Mouse (Mus musculus): ENCODE results near the gene Ctnnal1. TPM values are rescaled to one million over a fixed set of nuclear protein-coding genes. Genes with fewer than 3 reads are reported as not detected.

The Ctnnal1 gene
- total RNA-seq, 1 experiment: 62.0 TPM

- in situ Hi-C loops (cut with MboI; ENCODE audit: low sequenced_read_pairs in 2 of 2, unreplicated experiment in 2 of 2): no loop called here
- DNase-seq (ENCODE audit: low read depth, low spot score): no peak
- Histone ChIP-seq H3K4me1 (ENCODE audit: control insufficient read depth in 2 of 2, insufficient read depth in 2 of 2, low read length in 2 of 2, poor library complexity in 1 of 2) (no peaks in the 10 kb centered on the region), H3K36me3 (ENCODE audit: control insufficient read depth, insufficient read depth, low read length, poor library complexity, severe bottlenecking) (peaks cover 61% of the 10 kb centered on the region), H3K9me3 (ENCODE audit: control insufficient read depth, insufficient read depth, low read depth, low read length) (no peaks in the 10 kb centered on the region), H3K4me3 (ENCODE audit: insufficient read depth in 1 of 2, low read depth in 1 of 2, low read length in 2 of 2, poor library complexity in 1 of 2, severe bottlenecking in 1 of 2) (no peak overlapping the region), H3K27ac (ENCODE audit: insufficient read depth, low read depth, low read length, poor library complexity, severe bottlenecking) (no peak overlapping the region), H3K9ac (ENCODE audit: insufficient read depth, low read depth, low read length, poor library complexity, severe bottlenecking) (no peak overlapping the region)
- TF ChIP-seq MAFK (IDR thresholded peaks at IDR 0.05; ENCODE audit: insufficient read depth, low read depth, low read length): no peak
These were observed 93.9 kb downstream of the Ctnnal1 start for GRCm38 (mm10) chr4:56771065-56771464.

- H3K4me1 ChIP-seq (ENCODE audit: control insufficient read depth in 2 of 2, insufficient read depth in 2 of 2, low read length in 2 of 2, poor library complexity in 1 of 2): no peaks in the 10 kb centered on the region
- H3K4me3 ChIP-seq (ENCODE audit: insufficient read depth in 1 of 2, low read depth in 1 of 2, low read length in 2 of 2, poor library complexity in 1 of 2, severe bottlenecking in 1 of 2): no peak overlapping the region
- in situ Hi-C loops (cut with MboI; ENCODE audit: low sequenced_read_pairs in 2 of 2, unreplicated experiment in 2 of 2): no loop called here
- DNase-seq (ENCODE audit: low read depth, low spot score): no peak
- H3K9ac ChIP-seq (ENCODE audit: insufficient read depth, low read depth, low read length, poor library complexity, severe bottlenecking): no peak overlapping the region
- H3K36me3 ChIP-seq (ENCODE audit: control insufficient read depth, insufficient read depth, low read length, poor library complexity, severe bottlenecking): peaks cover 55% of the 10 kb centered on the region
- no peak overlapping the region for H3K27ac ChIP-seq (ENCODE audit: insufficient read depth, low read depth, low read length, poor library complexity, severe bottlenecking)
- TF ChIP-seq CHD2 (IDR thresholded peaks at IDR 0.05; ENCODE audit: low read depth, low read length) (no peak), HCFC1 (IDR thresholded peaks at IDR 0.05; ENCODE audit: borderline replicate concordance, insufficient read depth, low read length) (no peak), ZC3H11A (IDR thresholded peaks at IDR 0.05; ENCODE audit: borderline replicate concordance, low read depth, low read length) (no peak), MAFK (IDR thresholded peaks at IDR 0.05; ENCODE audit: insufficient read depth, low read depth, low read length) (no peak), ZNF384 (IDR thresholded peaks at IDR 0.05; ENCODE audit: low read depth, low read length) (no peak)
- H3K9me3 ChIP-seq (ENCODE audit: control insufficient read depth, insufficient read depth, low read depth, low read length): no peaks in the 10 kb centered on the region
These were observed 96.1 kb downstream of the Ctnnal1 start for GRCm38 (mm10) chr4:56768913-56769312.

DNA sequence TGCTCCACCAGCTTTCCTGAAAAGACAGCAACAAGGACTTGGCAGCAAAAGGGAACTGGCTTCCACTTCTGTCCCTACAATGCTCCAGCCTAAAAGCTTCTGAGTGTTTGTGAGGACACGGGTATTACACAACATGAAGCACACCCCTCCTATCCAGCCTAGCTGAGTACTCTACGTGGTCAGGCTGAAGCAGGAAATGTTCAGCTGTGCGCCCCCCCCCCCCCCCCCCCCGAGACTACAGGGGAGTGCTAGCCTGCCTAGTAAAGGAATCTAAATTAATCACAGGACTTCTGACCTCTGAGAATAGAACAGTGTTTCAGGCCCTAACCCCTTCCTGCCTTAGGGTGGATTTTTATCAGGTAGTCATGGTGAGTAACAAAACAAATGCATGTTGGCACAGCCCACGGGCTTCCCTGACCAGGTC lies 97.1 kb downstream of the Ctnnal1 start:
- H3K36me3 ChIP-seq (ENCODE audit: control insufficient read depth, insufficient read depth, low read length, poor library complexity, severe bottlenecking): peaks cover 49% of the 10 kb centered on the region
- no peak overlapping the region for H3K9ac ChIP-seq (ENCODE audit: insufficient read depth, low read depth, low read length, poor library complexity, severe bottlenecking)
- no peaks in the 10 kb centered on the region for H3K9me3 ChIP-seq (ENCODE audit: control insufficient read depth, insufficient read depth, low read depth, low read length)
- H3K27ac ChIP-seq (ENCODE audit: insufficient read depth, low read depth, low read length, poor library complexity, severe bottlenecking): no peak overlapping the region
- no peak for DNase-seq (ENCODE audit: low read depth, low spot score)
- TF ChIP-seq HCFC1 (IDR thresholded peaks at IDR 0.05; ENCODE audit: borderline replicate concordance, insufficient read depth, low read length) (no peak), ZC3H11A (IDR thresholded peaks at IDR 0.05; ENCODE audit: borderline replicate concordance, low read depth, low read length) (no peak), MAFK (IDR thresholded peaks at IDR 0.05; ENCODE audit: insufficient read depth, low read depth, low read length) (no peak), ZNF384 (IDR thresholded peaks at IDR 0.05; ENCODE audit: low read depth, low read length) (no peak), CHD2 (IDR thresholded peaks at IDR 0.05; ENCODE audit: low read depth, low read length) (no peak)
- H3K4me1 ChIP-seq (ENCODE audit: control insufficient read depth in 2 of 2, insufficient read depth in 2 of 2, low read length in 2 of 2, poor library complexity in 1 of 2): no peaks in the 10 kb centered on the region
- H3K4me3 ChIP-seq (ENCODE audit: insufficient read depth in 1 of 2, low read depth in 1 of 2, low read length in 2 of 2, poor library complexity in 1 of 2, severe bottlenecking in 1 of 2): no peak overlapping the region
- in situ Hi-C loops (cut with MboI; ENCODE audit: low sequenced_read_pairs in 2 of 2, unreplicated experiment in 2 of 2): no loop called here

Other genes with a start within 250 kb of the Ctnnal1 start
- gene Gm26657, start 125.1 kb downstream of the Ctnnal1 start, total RNA-seq (2012; rRNA removed): 0.31 and 0.58 TPM in 2 replicates
- gene Actl7b, start 123.7 kb downstream of the Ctnnal1 start, total RNA-seq (2012; rRNA removed): 1.1 and 3.5 TPM in 2 replicates
- 0.62 and 0.63 TPM in 2 replicates for gene Actl7a, start 121.8 kb downstream of the Ctnnal1 start, total RNA-seq (2012; rRNA removed)
- gene Elp1, start 62.9 kb downstream of the Ctnnal1 start, total RNA-seq (2012; rRNA removed): 75.7 and 76.8 TPM in 2 replicates
- gene Fam206a, start 62.8 kb downstream of the Ctnnal1 start, total RNA-seq (2012; rRNA removed): 7.9 and 8.0 TPM in 2 replicates
- gene Tmem245, start 82.2 kb upstream of the Ctnnal1 start, total RNA-seq (2012; rRNA removed): 54.9 and 60.0 TPM in 2 replicates
- gene Frrs1l, start 125.2 kb upstream of the Ctnnal1 start, total RNA-seq (2012; rRNA removed): 0.48 and 0.54 TPM in 2 replicates